Mouse (Mus musculus) T-helper 1 cell (primary cell): ENCODE measurements around the gene Coro1b.

Experiments
- in situ Hi-C: fragments of 300-600 bp; cut with MboI, MseI; formaldehyde crosslinking; loops from one replicate; pipeline ENCODE4 v1.15.1; 2025; ENCODE audit warnings: high pct_unique_total_duplicates

Gene Coro1b

GRCm38 (mm10) chr19:4189051-4189620, 40.7 kb downstream of the Coro1b start:
- in situ Hi-C loops, result loop anchor here (5.0 kb wide), 1 partner anchor 77 kb away; no protein-coding TSS in a partner anchor

GRCm38 (mm10) chr19:4190831-4191334, 42.5 kb downstream of the Coro1b start, which contains the start of gene Tbc1d10c:
TSS of gene Tbc1d10c (minus strand) at chr19:4191284.
- in situ Hi-C loops, result no loop called here

- in situ Hi-C loops, result no loop called here
Measured at GRCm38 (mm10) chr19:4191528-4192250, 43.3 kb downstream of the Coro1b start, which contains the start of gene Ppp1ca. TSS of gene Ppp1ca (plus strand) at chr19:4192065.

- in situ Hi-C loops, result no loop called here
Measured at GRCm38 (mm10) chr19:4192251-4192985, 44.0 kb downstream of the Coro1b start.

GRCm38 (mm10) chr19:4193129-4193528, 44.7 kb downstream of the Coro1b start:
- in situ Hi-C loops, result no loop called here

- in situ Hi-C loops, result no loop called here
Measured at GRCm38 (mm10) chr19:4194021-4194724, 45.8 kb downstream of the Coro1b start.

- in situ Hi-C loops, result no loop called here
Measured at GRCm38 (mm10) chr19:4194776-4195650, 46.6 kb downstream of the Coro1b start.

- in situ Hi-C loops, result no loop called here
Measured at GRCm38 (mm10) chr19:4196048-4196447, 47.6 kb downstream of the Coro1b start.

GRCm38 (mm10) chr19:4196548-4196947, 48.1 kb downstream of the Coro1b start:
- in situ Hi-C loops, result no loop called here

GRCm38 (mm10) chr19:4197180-4197579, 48.8 kb downstream of the Coro1b start:
- in situ Hi-C loops, result no loop called here

- in situ Hi-C loops, result no loop called here
Measured at GRCm38 (mm10) chr19:4201291-4201909, 53.0 kb downstream of the Coro1b start, which contains the start of gene Rad9a. TSS of gene Rad9a (minus strand) at chr19:4201662.

- in situ Hi-C loops, result no loop called here
Measured at GRCm38 (mm10) chr19:4202149-4202548, 53.7 kb downstream of the Coro1b start.

- in situ Hi-C loops, result no loop called here
Measured at GRCm38 (mm10) chr19:4203148-4203547, 54.7 kb downstream of the Coro1b start.
